Mouse (Mus musculus): ENCODE results near the gene Bex1.

DNA sequence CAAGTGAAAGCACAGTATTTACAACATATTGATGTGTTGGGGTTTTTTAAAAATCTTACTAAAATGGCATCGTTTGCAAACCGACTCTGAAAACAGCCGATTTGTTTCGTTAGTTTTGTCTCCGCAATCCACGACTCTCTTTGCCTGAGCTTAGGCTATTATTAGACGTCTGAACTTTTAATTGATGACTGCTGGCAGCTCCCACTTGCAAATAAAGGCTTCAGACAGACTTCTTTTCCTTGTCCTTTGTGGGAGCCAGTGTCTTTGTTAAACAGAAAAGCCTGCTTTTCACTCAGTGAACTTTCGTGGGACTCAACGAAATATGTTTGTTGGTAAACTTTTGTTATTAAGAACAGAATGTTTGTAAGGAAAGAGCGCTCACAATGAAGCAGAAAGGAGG, 42.5 kb downstream of the Bex1 start:
- TF ChIP-seq CTCF (IDR thresholded peaks at IDR 0.05; ENCODE audit: low read depth, low read length) = no peak
- no peak for TF ChIP-seq GATA1 (IDR thresholded peaks at IDR 0.05; ENCODE audit: borderline replicate concordance, low read length)
- no peak for TF ChIP-seq GATA2 (IDR thresholded peaks at IDR 0.05; ENCODE audit: borderline replicate concordance, low read depth, low read length)
- TF ChIP-seq TAL1 (conservative IDR thresholded peaks at IDR 0.05; ENCODE audit: low read depth, low read length) = no peak
